Mouse (Mus musculus): ENCODE data around the gene Rergl. TPM values are rescaled to one million over a fixed set of nuclear protein-coding genes. Genes with fewer than 3 reads are reported as not detected.
A peak's percentile ranks its signal among the peaks of the same experiment; 100 is the strongest.

The Rergl gene
- polyA plus RNA-seq (2014; fragmentation: Nextera tagmentation; extraction: Ambion mirVana) = not detected in 2 replicates

GRCm38 (mm10) chr6:139501876-139502275 lies at the start of gene Rergl:
Rergl (minus strand) TSS chr6:139501976.
- Histone ChIP-seq H3K27ac (ENCODE audit: low read depth, low read length) (no peak within 1 kb of the TSS), H3K4me1 (ENCODE audit: control insufficient read depth, insufficient read depth, low read length) (no peaks in the 10 kb centered on the region), H3K4me3 (ENCODE audit: low read depth, low read length) (no peak within 1 kb of the TSS), H3K9me3 (ENCODE audit: control insufficient read depth, low read length) (no peaks in the 10 kb centered on the region), H3K4me2 (ENCODE audit: low read depth, low read length) (no peak within 1 kb of the TSS), H3K9ac (replicated peaks; ENCODE audit: low read depth, low read length) (no peak within 1 kb of the TSS), H3K36me3 (ENCODE audit: control insufficient read depth, insufficient read depth, low read length) (no peaks in the 10 kb centered on the region), H3K27me3 (ENCODE audit: control insufficient read depth, insufficient read depth, low read length) (no peaks in the 10 kb centered on the region)
- no peak for ATAC-seq (ENCODE audit: low read depth)
- 42% methylated on average over 1 of the region's 1 CpGs for WGBS

- H3K36me3 ChIP-seq (ENCODE audit: control insufficient read depth, insufficient read depth, low read length) = no peaks in the 10 kb centered on the region
- no peaks in the 10 kb centered on the region for H3K27me3 ChIP-seq (ENCODE audit: control insufficient read depth, insufficient read depth, low read length)
- H3K4me3 ChIP-seq (ENCODE audit: low read depth, low read length) = no peak overlapping the region
- H3K27ac ChIP-seq (ENCODE audit: low read depth, low read length) = no peak overlapping the region
- no peak for ATAC-seq (ENCODE audit: low read depth)
- no peaks in the 10 kb centered on the region for H3K4me1 ChIP-seq (ENCODE audit: control insufficient read depth, insufficient read depth, low read length)
- WGBS = 63% methylated on average over 2 of the region's 2 CpGs
- H3K9me3 ChIP-seq (ENCODE audit: control insufficient read depth, low read length) = no peaks in the 10 kb centered on the region
- no peak overlapping the region for H3K9ac ChIP-seq (replicated peaks; ENCODE audit: low read depth, low read length)
- no peak overlapping the region for H3K4me2 ChIP-seq (ENCODE audit: low read depth, low read length)
Observed at GRCm38 (mm10) chr6:139538469-139538868, 36.7 kb upstream of the Rergl start.

DNA sequence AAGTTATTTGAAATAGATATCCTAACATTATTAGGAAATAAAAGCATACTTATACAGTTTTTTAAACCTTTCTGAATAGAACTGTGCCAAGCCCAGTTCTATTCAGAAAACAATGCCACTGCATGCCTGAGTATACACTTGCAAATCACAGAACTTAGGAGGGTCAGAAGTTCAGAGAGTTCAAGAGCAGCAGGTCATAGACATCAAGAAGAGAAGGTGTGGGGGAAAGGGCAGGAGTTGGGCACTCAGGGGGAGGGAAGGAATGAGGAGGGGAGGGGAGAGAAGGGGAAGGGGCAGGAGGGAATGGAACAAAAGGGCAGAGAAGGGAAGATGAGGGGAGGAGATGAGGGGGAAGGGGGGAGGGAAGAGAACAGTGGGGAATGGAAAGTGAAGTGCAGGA lies 23.6 kb upstream of the Rergl start:
- no peak overlapping the region for H3K9ac ChIP-seq (replicated peaks; ENCODE audit: low read depth, low read length)
- no peaks in the 10 kb centered on the region for H3K9me3 ChIP-seq (ENCODE audit: control insufficient read depth, low read length)
- ATAC-seq (ENCODE audit: low read depth) = no peak
- no peaks in the 10 kb centered on the region for H3K4me1 ChIP-seq (ENCODE audit: control insufficient read depth, insufficient read depth, low read length)
- H3K4me2 ChIP-seq (ENCODE audit: low read depth, low read length) = no peak overlapping the region
- no peaks in the 10 kb centered on the region for H3K27me3 ChIP-seq (ENCODE audit: control insufficient read depth, insufficient read depth, low read length)
- H3K36me3 ChIP-seq (ENCODE audit: control insufficient read depth, insufficient read depth, low read length) = no peaks in the 10 kb centered on the region
- H3K4me3 ChIP-seq (ENCODE audit: low read depth, low read length) = no peak overlapping the region
- no peak overlapping the region for H3K27ac ChIP-seq (ENCODE audit: low read depth, low read length)

DNA sequence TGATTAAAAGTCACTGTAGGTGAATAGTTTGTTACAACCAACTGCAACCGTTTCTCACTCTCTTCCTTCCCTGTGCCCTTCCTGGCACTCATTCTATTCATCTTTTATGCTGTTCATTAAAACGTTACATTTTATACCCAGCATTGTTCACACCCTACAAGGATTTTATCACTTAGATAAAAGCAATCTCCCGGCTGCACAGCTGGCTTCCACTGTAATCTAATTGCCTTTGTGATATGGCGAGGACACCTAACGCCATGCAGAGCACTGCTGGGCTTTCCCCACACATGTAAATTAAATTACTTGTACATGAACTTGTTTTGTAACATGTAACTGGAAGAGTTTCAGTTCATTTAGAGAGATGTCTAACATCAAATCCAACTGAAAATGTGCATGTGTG lies 22.5 kb upstream of the Rergl start:
- Histone ChIP-seq H3K9ac (replicated peaks; ENCODE audit: low read depth, low read length) (no peak overlapping the region), H3K9me3 (ENCODE audit: control insufficient read depth, low read length) (no peaks in the 10 kb centered on the region), H3K36me3 (ENCODE audit: control insufficient read depth, insufficient read depth, low read length) (no peaks in the 10 kb centered on the region), H3K27me3 (ENCODE audit: control insufficient read depth, insufficient read depth, low read length) (no peaks in the 10 kb centered on the region), H3K4me2 (ENCODE audit: low read depth, low read length) (no peak overlapping the region), H3K4me1 (ENCODE audit: control insufficient read depth, insufficient read depth, low read length) (no peaks in the 10 kb centered on the region), H3K4me3 (ENCODE audit: low read depth, low read length) (no peak overlapping the region), H3K27ac (ENCODE audit: low read depth, low read length) (no peak overlapping the region)
- WGBS = 10% methylated on average over 5 of the region's 5 CpGs
- ATAC-seq (ENCODE audit: low read depth) = peak; percentile 83

- Histone ChIP-seq H3K4me2 (ENCODE audit: low read depth, low read length) (no peak overlapping the region), H3K4me1 (ENCODE audit: control insufficient read depth, insufficient read depth, low read length) (no peaks in the 10 kb centered on the region), H3K9ac (replicated peaks; ENCODE audit: low read depth, low read length) (no peak overlapping the region)
Observed at GRCm38 (mm10) chr6:139514938-139515510, 13.2 kb upstream of the Rergl start.

GRCm38 (mm10) chr6:139479730-139480129 lies 22.0 kb downstream of the Rergl start:
- Histone ChIP-seq H3K36me3 (ENCODE audit: control insufficient read depth, insufficient read depth, low read length) (no peaks in the 10 kb centered on the region), H3K4me2 (ENCODE audit: low read depth, low read length) (no peak overlapping the region), H3K9ac (replicated peaks; ENCODE audit: low read depth, low read length) (no peak overlapping the region), H3K4me3 (ENCODE audit: low read depth, low read length) (no peak overlapping the region), H3K27ac (ENCODE audit: low read depth, low read length) (no peak overlapping the region), H3K27me3 (ENCODE audit: control insufficient read depth, insufficient read depth, low read length) (no peaks in the 10 kb centered on the region), H3K4me1 (ENCODE audit: control insufficient read depth, insufficient read depth, low read length) (no peaks in the 10 kb centered on the region), H3K9me3 (ENCODE audit: control insufficient read depth, low read length) (no peaks in the 10 kb centered on the region)
- no peak for ATAC-seq (ENCODE audit: low read depth)

More at GRCm38 (mm10) chr6:139514938-139515510, 13.2 kb upstream of the Rergl start:
- H3K9me3 ChIP-seq (ENCODE audit: control insufficient read depth, low read length) = no peaks in the 10 kb centered on the region
- no peaks in the 10 kb centered on the region for H3K36me3 ChIP-seq (ENCODE audit: control insufficient read depth, insufficient read depth, low read length)
- no peaks in the 10 kb centered on the region for H3K27me3 ChIP-seq (ENCODE audit: control insufficient read depth, insufficient read depth, low read length)
- H3K4me3 ChIP-seq (ENCODE audit: low read depth, low read length) = no peak overlapping the region
- H3K27ac ChIP-seq (ENCODE audit: low read depth, low read length) = no peak overlapping the region
- no peak for ATAC-seq (ENCODE audit: low read depth)
- WGBS = 88% methylated on average over 3 of the region's 3 CpGs

GRCm38 (mm10) chr6:139464980-139465379 lies 36.8 kb downstream of the Rergl start:
- H3K36me3 ChIP-seq (ENCODE audit: control insufficient read depth, insufficient read depth, low read length) = no peaks in the 10 kb centered on the region
- no peaks in the 10 kb centered on the region for H3K9me3 ChIP-seq (ENCODE audit: control insufficient read depth, low read length)
- 47% methylated on average over 6 of the region's 6 CpGs for WGBS
- no peaks in the 10 kb centered on the region for H3K27me3 ChIP-seq (ENCODE audit: control insufficient read depth, insufficient read depth, low read length)
- H3K4me3 ChIP-seq (ENCODE audit: low read depth, low read length) = no peak overlapping the region
- H3K4me1 ChIP-seq (ENCODE audit: control insufficient read depth, insufficient read depth, low read length) = no peaks in the 10 kb centered on the region
- ATAC-seq (ENCODE audit: low read depth) = no peak
- H3K27ac ChIP-seq (ENCODE audit: low read depth, low read length) = no peak overlapping the region
- no peak overlapping the region for H3K4me2 ChIP-seq (ENCODE audit: low read depth, low read length)
- H3K9ac ChIP-seq (replicated peaks; ENCODE audit: low read depth, low read length) = no peak overlapping the region

DNA sequence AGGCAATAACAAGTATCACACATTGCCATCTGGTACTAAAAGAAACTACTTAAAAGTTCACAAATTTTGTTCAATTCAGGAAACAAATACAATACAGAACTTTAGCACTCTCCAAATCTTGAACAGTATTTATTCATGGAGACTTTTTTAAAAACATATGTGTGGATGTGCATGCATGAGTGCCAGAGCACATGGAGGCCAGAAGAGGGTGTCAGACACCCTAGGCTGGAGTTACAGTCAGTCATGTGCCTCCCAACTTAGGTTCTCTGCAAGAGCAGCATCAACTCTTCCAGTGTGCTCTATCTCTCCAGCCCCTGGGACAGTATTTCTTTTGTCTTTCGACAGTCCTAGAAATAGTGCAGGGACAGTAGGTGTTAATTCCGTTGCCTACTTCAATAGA lies 37.5 kb downstream of the Rergl start:
- Histone ChIP-seq H3K27me3 (ENCODE audit: control insufficient read depth, insufficient read depth, low read length) (no peaks in the 10 kb centered on the region), H3K9me3 (ENCODE audit: control insufficient read depth, low read length) (no peaks in the 10 kb centered on the region), H3K9ac (replicated peaks; ENCODE audit: low read depth, low read length) (no peak overlapping the region), H3K27ac (ENCODE audit: low read depth, low read length) (no peak overlapping the region), H3K4me2 (ENCODE audit: low read depth, low read length) (no peak overlapping the region), H3K36me3 (ENCODE audit: control insufficient read depth, insufficient read depth, low read length) (no peaks in the 10 kb centered on the region), H3K4me3 (ENCODE audit: low read depth, low read length) (no peak overlapping the region), H3K4me1 (ENCODE audit: control insufficient read depth, insufficient read depth, low read length) (no peaks in the 10 kb centered on the region)
- WGBS = 81% methylated on average over 2 of the region's 2 CpGs
- ATAC-seq (ENCODE audit: low read depth) = no peak

GRCm38 (mm10) chr6:139461094-139461493 lies 40.7 kb downstream of the Rergl start:
- Histone ChIP-seq H3K27ac (ENCODE audit: low read depth, low read length) (no peak overlapping the region), H3K4me2 (ENCODE audit: low read depth, low read length) (no peak overlapping the region), H3K27me3 (ENCODE audit: control insufficient read depth, insufficient read depth, low read length) (no peaks in the 10 kb centered on the region), H3K36me3 (ENCODE audit: control insufficient read depth, insufficient read depth, low read length) (no peaks in the 10 kb centered on the region), H3K4me1 (ENCODE audit: control insufficient read depth, insufficient read depth, low read length) (no peaks in the 10 kb centered on the region), H3K9me3 (ENCODE audit: control insufficient read depth, low read length) (no peaks in the 10 kb centered on the region), H3K9ac (replicated peaks; ENCODE audit: low read depth, low read length) (no peak overlapping the region), H3K4me3 (ENCODE audit: low read depth, low read length) (no peak overlapping the region)
- ATAC-seq (ENCODE audit: low read depth) = no peak
- 31% methylated on average over 5 of the region's 5 CpGs for WGBS

Data from neural tube, embryonic 14.5 days (tissue).